Mouse (Mus musculus) olfactory bulb, adult 2 months (tissue): Measurements from ENCODE around the gene Cars2. TPM values are rescaled to one million over a fixed set of nuclear protein-coding genes. Genes with fewer than 3 reads are reported as not detected.

Source experiments
- H3K27ac ChIP-seq: fragments of 200-500 bp; 2 replicates; pipeline ENCODE4 v1.5.1; 2012; ENCODE audit warnings: low read depth, low read length; ENCODE audit not compliant: insufficient read depth
- H3K4me1 ChIP-seq: fragments of 200-500 bp; 2 replicates; pipeline ENCODE4 v1.6.1; 2012; ENCODE audit warnings: low read length; ENCODE audit not compliant: control insufficient read depth, insufficient read depth
- H3K4me3 ChIP-seq: fragments of 200-500 bp; 2 replicates; pipeline ENCODE4 v1.5.1; 2012; ENCODE audit warnings: mild to moderate bottlenecking, low read depth, low read length, moderate library complexity; ENCODE audit not compliant: insufficient read depth
- CTCF ChIP-seq: fragments of 200-500 bp; IDR thresholded peaks from 2 replicates; pipeline ENCODE4 v1.5.1; 2012; ENCODE audit warnings: low read depth, mild to moderate bottlenecking, low read length, moderate library complexity; ENCODE audit not compliant: insufficient read depth
- POLR2A ChIP-seq: fragments of 200-500 bp; IDR thresholded peaks from 2 replicates; pipeline ENCODE4 v1.6.1; 2012; ENCODE audit warnings: mild to moderate bottlenecking, low read depth, low read length, moderate library complexity; ENCODE audit not compliant: insufficient read depth
- WGBS: fragments of 180-500 bp; shearing (Covaris S2); methylation state at CpG from one replicate; pipeline ENCODE4 v1.1.7; 2018; 5-methylcytosine and 5-hydroxymethylcytosine counted together
- polyA plus RNA-seq: library from polyadenylated mRNA; stranded (reverse); fragments of >200 nt; gene quantifications from 2 replicates; pipeline ENCODE4 v1.2.4, GENCODE M21; 2012; ENCODE audit warnings: low replicate concordance; ENCODE audit not compliant: missing spikeins, insufficient read depth, insufficient read length

Gene Cars2
- polyA plus RNA-seq, 1 experiment, result not detected

DNA sequence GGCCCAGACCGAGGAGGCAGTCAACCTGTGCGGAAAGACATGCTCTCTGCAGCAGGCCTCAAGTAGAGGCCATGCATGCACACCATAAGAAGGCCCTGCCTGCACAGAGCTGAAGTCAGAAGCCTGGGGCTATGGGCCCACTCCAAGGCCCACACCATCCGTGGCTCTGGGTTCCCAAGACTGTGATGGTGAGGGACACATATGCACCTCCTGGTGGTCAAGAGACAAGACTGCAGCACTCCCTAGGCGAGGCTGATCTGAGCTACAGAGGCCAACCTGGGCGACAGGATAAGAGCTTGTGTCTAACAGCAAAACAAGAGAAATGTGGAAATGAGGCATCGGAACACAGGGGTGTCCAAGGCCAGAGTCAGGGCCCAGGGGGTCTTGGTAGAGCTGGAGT is 3.5 kb downstream of the Cars2 start:
- Histone ChIP-seq H3K27ac (no peak overlapping the region), H3K4me1 (peaks cover 5% of the 10 kb centered on the region; the same call in 1 of the 2 replicates), H3K4me3 (no peak overlapping the region)
- WGBS, result 71% methylated on average over 6 of the region's 6 CpGs
- no peak for TF ChIP-seq CTCF
- TF ChIP-seq POLR2A, result no peak

DNA sequence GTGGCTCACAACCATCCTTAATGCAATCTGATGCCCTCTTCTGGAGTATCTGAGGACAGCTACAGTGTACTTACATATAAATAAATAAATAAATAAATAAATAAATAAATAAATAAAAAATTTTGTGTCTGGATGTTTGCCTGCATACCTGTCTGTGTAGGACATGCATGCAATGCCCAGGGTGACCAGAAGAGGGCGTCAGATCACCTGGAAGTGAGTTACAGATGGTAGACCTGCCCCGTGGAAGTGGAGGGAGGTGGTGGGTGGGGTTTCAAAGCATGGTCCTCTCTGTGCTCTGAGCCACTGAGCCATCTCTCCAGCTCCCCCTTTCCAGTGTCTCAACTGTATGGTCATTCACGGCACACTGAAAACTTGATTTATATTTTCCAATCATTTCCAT is 6.2 kb downstream of the Cars2 start:
- TF ChIP-seq POLR2A (no peak), CTCF (peak; percentile 41; the same call in 1 of the 2 replicates)
- no peak overlapping the region for H3K27ac ChIP-seq
- no peak overlapping the region for H3K4me3 ChIP-seq
- WGBS, result 39% methylated on average over 3 of the region's 3 CpGs
- H3K4me1 ChIP-seq, result peaks cover 3% of the 10 kb centered on the region; the same call in 1 of the 2 replicates

DNA sequence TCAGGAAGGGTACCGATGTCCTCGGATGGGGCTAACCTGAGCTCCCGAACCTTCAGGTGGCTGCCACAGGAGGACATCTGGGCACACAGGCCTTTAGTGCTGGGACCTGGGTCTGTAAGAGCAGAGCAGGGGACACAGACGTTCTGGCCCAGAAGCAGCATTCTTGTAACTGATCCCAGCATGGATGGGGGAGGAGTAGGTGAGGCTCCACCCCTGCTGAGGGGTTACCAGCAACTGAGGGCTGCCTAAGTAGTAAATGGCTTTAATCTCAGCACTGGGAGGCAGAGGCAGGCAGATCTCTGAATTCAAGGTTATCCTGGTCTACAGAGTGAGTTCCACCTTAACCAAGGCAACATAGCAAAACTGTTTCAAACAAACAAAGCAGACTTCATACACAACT is 7.7 kb downstream of the Cars2 start:
- Histone ChIP-seq H3K4me1 (peaks cover 3% of the 10 kb centered on the region; the same call in 1 of the 2 replicates), H3K27ac (no peak overlapping the region), H3K4me3 (no peak overlapping the region)
- TF ChIP-seq POLR2A (no peak), CTCF (no peak)
- 90% methylated on average over 4 of the region's 4 CpGs for WGBS

DNA sequence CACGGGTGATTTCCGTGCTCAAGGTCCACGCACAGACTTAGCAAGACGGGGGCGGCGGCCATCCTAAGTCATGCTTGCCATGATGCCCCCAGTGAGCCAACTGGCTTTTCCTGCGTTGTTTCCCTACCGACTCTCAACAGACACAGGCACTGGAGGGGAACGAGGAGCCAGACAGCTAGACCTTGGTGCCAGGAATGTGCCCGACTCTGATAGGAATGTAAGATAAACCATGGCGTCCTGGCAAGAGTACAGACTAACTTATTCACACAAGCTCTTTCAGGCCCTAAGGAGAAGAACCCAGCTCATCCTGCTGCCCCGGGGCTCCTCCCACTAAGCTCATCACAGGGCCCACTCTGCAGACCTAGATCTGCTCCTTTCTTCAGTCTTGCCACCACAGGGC is 8.6 kb downstream of the Cars2 start:
- Histone ChIP-seq H3K27ac (no peak overlapping the region), H3K4me3 (no peak overlapping the region), H3K4me1 (peaks cover 2% of the 10 kb centered on the region; the same call in 1 of the 2 replicates)
- TF ChIP-seq POLR2A (no peak), CTCF (no peak)
- 93% methylated on average over 12 of the region's 12 CpGs for WGBS

DNA sequence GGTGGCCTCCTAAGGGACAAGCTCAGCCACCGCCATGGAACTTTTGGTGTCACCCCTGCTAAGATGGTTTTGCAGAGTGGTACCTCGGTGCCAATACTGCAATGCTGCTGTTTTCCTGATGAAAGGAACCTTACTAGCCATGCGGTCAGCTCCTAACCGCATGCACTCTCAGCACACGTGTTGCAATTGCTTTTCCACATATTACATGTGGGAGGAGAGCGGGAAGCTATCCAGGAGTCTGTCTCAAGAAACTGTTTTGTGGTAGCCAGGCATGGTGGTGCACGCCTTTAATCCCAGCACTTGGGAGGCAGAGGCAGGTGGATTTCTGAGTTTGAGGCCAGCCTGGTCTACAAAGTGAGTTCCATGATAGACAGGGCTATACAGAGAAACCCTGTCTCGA is 10.4 kb downstream of the Cars2 start:
- H3K4me1 ChIP-seq, result no peaks in the 10 kb centered on the region
- H3K27ac ChIP-seq, result no peak overlapping the region
- H3K4me3 ChIP-seq, result no peak overlapping the region
- TF ChIP-seq CTCF (no peak), POLR2A (no peak)
- 96% methylated on average over 8 of the region's 8 CpGs for WGBS

- no peak for TF ChIP-seq POLR2A
- no peaks in the 10 kb centered on the region for H3K4me1 ChIP-seq
- no peak overlapping the region for H3K4me3 ChIP-seq
- WGBS, result 95% methylated on average over 4 of the region's 4 CpGs
- no peak overlapping the region for H3K27ac ChIP-seq
These were observed 11.5 kb downstream of the Cars2 start for GRCm38 (mm10) chr8:11539049-11539448.

- 45% methylated on average over 9 of the region's 9 CpGs for WGBS
- H3K27ac ChIP-seq, result no peak overlapping the region
- TF ChIP-seq POLR2A, result no peak
- no peak for TF ChIP-seq CTCF
These were observed 16.1 kb downstream of the Cars2 start for GRCm38 (mm10) chr8:11534494-11534893.

DNA sequence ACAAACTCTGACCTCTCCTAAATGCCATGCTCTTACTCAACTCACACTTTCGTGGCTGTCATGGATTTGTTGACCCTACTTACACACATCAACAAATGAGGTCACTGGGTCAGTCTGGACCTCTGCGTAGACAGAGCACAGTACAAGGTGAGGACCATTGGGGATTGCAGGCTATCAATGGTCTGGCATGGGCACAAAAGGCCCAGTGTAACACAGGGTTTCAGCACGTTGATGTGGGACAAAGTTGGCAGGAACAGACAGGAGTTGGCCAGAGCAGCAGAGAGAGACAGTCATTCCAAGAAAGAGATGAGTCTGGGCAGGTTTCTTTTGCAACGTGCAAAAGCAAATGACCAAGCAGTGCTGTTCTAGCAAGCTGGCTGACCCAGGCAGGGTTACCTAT is 19.7 kb downstream of the Cars2 start:
- H3K4me3 ChIP-seq, result no peak overlapping the region
- 80% methylated on average over 4 of the region's 4 CpGs for WGBS
- H3K27ac ChIP-seq, result no peak overlapping the region
- no peaks in the 10 kb centered on the region for H3K4me1 ChIP-seq
- no peak for TF ChIP-seq CTCF

More at GRCm38 (mm10) chr8:11534494-11534893, 16.1 kb downstream of the Cars2 start:
- H3K4me3 ChIP-seq, result no peak overlapping the region
- H3K4me1 ChIP-seq, result no peaks in the 10 kb centered on the region

GRCm38 (mm10) chr8:11530155-11530770 is 20.3 kb downstream of the Cars2 start:
- Histone ChIP-seq H3K27ac (no peak overlapping the region), H3K4me1 (no peaks in the 10 kb centered on the region), H3K4me3 (no peak overlapping the region)
- 84% methylated on average over 18 of the region's 18 CpGs for WGBS
- TF ChIP-seq CTCF (no peak), POLR2A (no peak)

DNA sequence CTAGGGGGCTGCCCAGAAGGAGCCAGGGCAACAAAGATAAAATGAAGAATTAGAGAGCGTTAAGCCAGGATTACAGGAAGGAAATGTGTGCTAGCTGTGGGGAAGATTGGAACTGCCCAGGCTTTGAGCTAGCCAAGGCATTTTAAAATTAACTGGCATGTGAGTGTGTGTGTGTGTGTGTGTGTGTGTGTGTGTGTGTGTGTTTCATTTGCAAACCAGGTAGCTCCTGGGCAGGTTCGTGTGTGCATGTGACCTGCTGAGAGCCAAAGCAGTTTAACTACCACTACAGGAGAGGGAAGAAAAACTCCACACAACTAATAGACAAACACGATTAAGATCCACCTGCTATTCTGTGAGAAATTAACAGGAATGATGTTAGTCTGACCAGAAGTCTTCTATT is 27.3 kb downstream of the Cars2 start:
- 91% methylated on average over 3 of the region's 3 CpGs for WGBS
- H3K27ac ChIP-seq, result no peak overlapping the region
- no peak overlapping the region for H3K4me3 ChIP-seq
- TF ChIP-seq CTCF (no peak), POLR2A (no peak)
- no peaks in the 10 kb centered on the region for H3K4me1 ChIP-seq
